Mouse (Mus musculus): ENCODE data around the gene Gm21958. TPM values are rescaled to one million over a fixed set of nuclear protein-coding genes. Genes with fewer than 3 reads are reported as not detected.
A peak's percentile ranks its signal among the peaks of the same experiment; 100 is the strongest.

Gene Gm21958
- polyA plus RNA-seq, 1 experiment from 2014 or later: 0.93 TPM

GRCm38 (mm10) chr3:54735247-54736046, 21.3 kb upstream of the Gm21958 start, which contains the start of the genes Exosc8 and Alg5:
Gene Exosc8 (minus strand): TSS chr3:54735393.
Gene Alg5 (plus strand): TSS chr3:54735539.
- H3K4me1 ChIP-seq (replicated peaks): peaks cover 17% of the 10 kb centered on the region
- DNase-seq (ENCODE audit: low spot score): peak; percentile 94
- peak within 1 kb of the TSS; percentile 96 for H3K27ac ChIP-seq
- H3K4me3 ChIP-seq: peak within 1 kb of the TSS; percentile 81
- no peaks in the 10 kb centered on the region for H3K9me3 ChIP-seq
- H3K27me3 ChIP-seq (ENCODE audit: insufficient read depth, poor library complexity, severe bottlenecking): no peaks in the 10 kb centered on the region
- under 1% methylated on average over 57 of the region's 65 CpGs for WGBS
- peaks cover 58% of the 10 kb centered on the region for H3K36me3 ChIP-seq

GRCm38 (mm10) chr3:54734411-54735246, 20.5 kb upstream of the Gm21958 start:
- under 1% methylated on average over 84 of the region's 84 CpGs for WGBS
- Histone ChIP-seq H3K36me3 (peaks cover 58% of the 10 kb centered on the region), H3K27ac (peak overlapping the region; percentile 96), H3K9me3 (no peaks in the 10 kb centered on the region), H3K27me3 (ENCODE audit: insufficient read depth, poor library complexity, severe bottlenecking) (no peaks in the 10 kb centered on the region), H3K4me3 (peak overlapping the region; percentile 81), H3K4me1 (replicated peaks) (peaks cover 17% of the 10 kb centered on the region)
- peak; percentile 91 for DNase-seq (ENCODE audit: low spot score)

DNA sequence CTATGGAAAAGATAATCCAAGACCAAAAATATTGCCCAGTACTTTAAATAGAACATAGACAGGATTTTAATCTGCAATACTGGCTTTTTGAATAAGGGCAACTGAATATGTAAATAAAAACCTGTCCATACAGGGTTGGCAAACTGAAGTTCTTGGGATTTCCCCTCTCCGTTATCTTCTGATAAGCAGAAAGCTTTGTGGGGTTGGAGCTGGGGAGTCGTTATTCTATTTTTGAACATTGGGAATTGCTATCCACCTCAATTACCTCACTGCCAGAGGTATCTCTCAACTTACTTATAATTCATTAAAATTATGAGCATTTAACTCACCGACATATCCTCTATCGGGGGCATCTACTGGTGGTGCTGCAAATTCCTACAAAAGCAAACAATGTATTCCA, 18.2 kb upstream of the Gm21958 start:
- no peak for DNase-seq (ENCODE audit: low spot score)
- peaks cover 17% of the 10 kb centered on the region for H3K4me1 ChIP-seq (replicated peaks)
- H3K36me3 ChIP-seq: peaks cover 59% of the 10 kb centered on the region
- WGBS: 94% methylated on average over 4 of the region's 4 CpGs
- no peaks in the 10 kb centered on the region for H3K9me3 ChIP-seq
- no peak overlapping the region for H3K27ac ChIP-seq
- H3K27me3 ChIP-seq (ENCODE audit: insufficient read depth, poor library complexity, severe bottlenecking): no peaks in the 10 kb centered on the region
- H3K4me3 ChIP-seq: no peak overlapping the region

GRCm38 (mm10) chr3:54731626-54732150, 17.5 kb upstream of the Gm21958 start:
- WGBS: 91% methylated on average over 8 of the region's 8 CpGs
- peaks cover 66% of the 10 kb centered on the region for H3K36me3 ChIP-seq
- H3K9me3 ChIP-seq: no peaks in the 10 kb centered on the region
- no peak overlapping the region for H3K27ac ChIP-seq
- H3K4me1 ChIP-seq (replicated peaks): peaks cover 17% of the 10 kb centered on the region
- DNase-seq (ENCODE audit: low spot score): no peak
- no peaks in the 10 kb centered on the region for H3K27me3 ChIP-seq (ENCODE audit: insufficient read depth, poor library complexity, severe bottlenecking)
- no peak overlapping the region for H3K4me3 ChIP-seq

DNA sequence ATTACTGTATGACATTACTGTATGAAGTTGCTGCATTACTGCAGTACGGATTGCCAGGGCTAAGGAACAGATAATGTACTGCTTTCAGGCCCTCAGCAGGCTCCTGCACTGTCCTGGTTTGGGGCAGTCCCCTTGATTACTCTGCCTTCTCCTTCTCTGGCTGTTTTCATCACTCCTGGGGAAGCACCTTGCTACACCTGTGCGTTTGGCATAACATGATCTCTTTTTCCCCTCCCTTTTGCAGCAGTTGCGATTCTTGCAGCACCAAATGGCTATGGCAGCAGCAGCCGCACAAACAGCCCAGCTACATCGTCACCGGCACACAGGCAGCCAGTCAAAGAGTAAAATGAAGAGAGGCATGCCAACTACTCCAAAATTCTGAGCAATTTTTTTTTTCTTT, 13.9 kb upstream of the Gm21958 start:
- no peak overlapping the region for H3K27ac ChIP-seq
- no peaks in the 10 kb centered on the region for H3K27me3 ChIP-seq (ENCODE audit: insufficient read depth, poor library complexity, severe bottlenecking)
- DNase-seq (ENCODE audit: low spot score): no peak
- H3K36me3 ChIP-seq: peaks cover 89% of the 10 kb centered on the region
- no peaks in the 10 kb centered on the region for H3K9me3 ChIP-seq
- 95% methylated on average over 6 of the region's 6 CpGs for WGBS
- 0 out of 2 replicates have a peak, but pooled peaks cover 4% of the 10 kb centered on the region for H3K4me1 ChIP-seq (replicated peaks)
- no peak overlapping the region for H3K4me3 ChIP-seq

GRCm38 (mm10) chr3:54727588-54727987, 13.4 kb upstream of the Gm21958 start:
- Histone ChIP-seq H3K4me1 (replicated peaks) (no peaks in the 10 kb centered on the region), H3K27ac (no peak overlapping the region), H3K9me3 (no peaks in the 10 kb centered on the region), H3K4me3 (no peak overlapping the region), H3K27me3 (ENCODE audit: insufficient read depth, poor library complexity, severe bottlenecking) (no peaks in the 10 kb centered on the region), H3K36me3 (peaks cover 89% of the 10 kb centered on the region)
- no peak for DNase-seq (ENCODE audit: low spot score)
- 97% methylated on average over 2 of the region's 2 CpGs for WGBS

GRCm38 (mm10) chr3:54725344-54725743, 11.2 kb upstream of the Gm21958 start:
- no peaks in the 10 kb centered on the region for H3K9me3 ChIP-seq
- no peaks in the 10 kb centered on the region for H3K4me1 ChIP-seq (replicated peaks)
- peaks cover 89% of the 10 kb centered on the region for H3K36me3 ChIP-seq
- DNase-seq (ENCODE audit: low spot score): no peak
- no peaks in the 10 kb centered on the region for H3K27me3 ChIP-seq (ENCODE audit: insufficient read depth, poor library complexity, severe bottlenecking)
- WGBS: 89% methylated on average over 2 of the region's 2 CpGs
- no peak overlapping the region for H3K27ac ChIP-seq
- no peak overlapping the region for H3K4me3 ChIP-seq

DNA sequence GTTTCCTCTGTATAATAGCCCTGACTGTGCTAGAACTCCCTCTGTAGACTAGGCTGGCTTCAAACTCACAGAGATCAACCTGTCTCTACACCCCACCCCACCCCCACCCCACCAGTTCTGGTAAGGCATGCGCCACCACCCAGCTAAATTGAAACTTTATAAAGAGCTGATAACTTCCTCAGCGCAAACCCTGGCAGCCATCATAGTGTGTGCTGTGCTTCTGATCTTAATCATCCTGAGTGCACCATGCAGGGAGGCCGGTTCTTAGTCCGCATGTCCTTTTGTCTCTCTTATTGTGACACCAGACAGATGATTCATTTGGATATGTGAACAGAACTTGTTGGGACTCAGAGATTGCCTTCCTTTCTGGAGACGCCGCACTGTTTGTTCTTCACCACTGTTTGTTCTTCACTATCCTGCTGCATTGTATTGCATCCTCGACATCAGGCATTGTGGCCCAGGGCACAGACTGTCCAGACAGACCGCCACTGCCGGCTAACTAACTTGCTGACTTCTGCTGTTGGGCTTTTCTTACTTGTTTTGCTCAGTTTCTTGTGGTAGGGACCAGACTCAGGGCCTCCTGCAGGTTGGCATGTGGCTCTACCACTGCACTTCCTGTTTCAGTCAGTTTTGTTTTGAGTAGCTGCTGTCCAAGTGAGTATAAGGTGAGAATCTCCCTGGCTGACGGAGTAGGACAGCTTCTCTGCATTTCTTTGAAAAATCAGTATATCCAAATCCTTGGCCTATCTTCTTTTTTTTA, 9.8 kb upstream of the Gm21958 start:
- Histone ChIP-seq H3K4me1 (replicated peaks) (no peaks in the 10 kb centered on the region), H3K9me3 (no peaks in the 10 kb centered on the region), H3K27me3 (ENCODE audit: insufficient read depth, poor library complexity, severe bottlenecking) (no peaks in the 10 kb centered on the region), H3K4me3 (no peak overlapping the region), H3K36me3 (peaks cover 82% of the 10 kb centered on the region), H3K27ac (no peak overlapping the region)
- 85% methylated on average over 10 of the region's 10 CpGs for WGBS
- no peak for DNase-seq (ENCODE audit: low spot score)

DNA sequence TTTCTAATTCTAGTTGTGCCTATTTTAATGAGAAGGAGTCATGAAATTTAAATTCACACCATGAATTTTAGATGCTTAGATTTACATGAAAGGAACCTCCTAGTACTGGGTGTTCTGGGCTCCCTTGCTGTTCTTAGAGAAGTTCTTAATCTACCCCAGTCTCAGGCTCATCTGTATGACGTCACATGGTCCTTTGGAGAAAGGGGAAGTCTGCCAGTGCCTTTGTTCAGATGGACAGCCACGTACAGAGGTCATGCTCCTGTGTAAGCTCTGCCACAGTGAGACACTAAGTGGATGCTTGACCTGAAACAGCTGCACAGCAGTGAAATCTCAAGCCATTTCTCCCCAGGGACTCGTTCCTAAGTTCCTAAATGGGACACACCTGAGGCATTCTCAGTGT, 4.8 kb upstream of the Gm21958 start:
- H3K27me3 ChIP-seq (ENCODE audit: insufficient read depth, poor library complexity, severe bottlenecking): no peaks in the 10 kb centered on the region
- H3K9me3 ChIP-seq: no peaks in the 10 kb centered on the region
- H3K4me3 ChIP-seq: no peak overlapping the region
- no peaks in the 10 kb centered on the region for H3K4me1 ChIP-seq (replicated peaks)
- no peak overlapping the region for H3K27ac ChIP-seq
- H3K36me3 ChIP-seq: peaks cover 93% of the 10 kb centered on the region
- no peak for DNase-seq (ENCODE audit: low spot score)
- WGBS: 51% methylated on average over 3 of the region's 3 CpGs

- DNase-seq (ENCODE audit: low spot score): no peak
- 80% methylated on average over 6 of the region's 6 CpGs for WGBS
- peaks cover 93% of the 10 kb centered on the region for H3K36me3 ChIP-seq
- H3K4me3 ChIP-seq: no peak overlapping the region
- no peak overlapping the region for H3K27ac ChIP-seq
- H3K4me1 ChIP-seq (replicated peaks): no peaks in the 10 kb centered on the region
- no peaks in the 10 kb centered on the region for H3K27me3 ChIP-seq (ENCODE audit: insufficient read depth, poor library complexity, severe bottlenecking)
- H3K9me3 ChIP-seq: no peaks in the 10 kb centered on the region
Measured at GRCm38 (mm10) chr3:54717348-54717747, 3.2 kb upstream of the Gm21958 start.

DNA sequence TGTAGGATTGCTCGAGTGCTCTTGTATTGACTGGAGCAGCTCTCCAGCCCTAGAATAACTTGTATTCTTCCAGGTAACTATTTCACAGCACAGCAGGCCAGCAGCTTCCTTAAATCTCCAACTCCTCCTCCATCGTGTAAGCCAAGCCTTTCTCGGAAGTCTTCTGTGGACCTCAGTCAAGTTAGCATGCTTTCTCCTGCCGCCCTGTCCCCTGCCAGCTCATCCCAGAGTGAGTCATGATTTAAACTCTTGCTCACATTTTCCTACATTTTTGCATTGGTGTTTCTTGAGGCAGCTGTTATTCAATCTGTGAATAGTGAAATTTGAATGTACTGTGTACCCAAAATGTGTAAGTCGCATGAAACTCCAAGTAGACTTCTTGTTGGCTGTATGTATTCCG, 1.3 kb upstream of the Gm21958 start:
- Histone ChIP-seq H3K4me1 (replicated peaks) (no peaks in the 10 kb centered on the region), H3K27me3 (ENCODE audit: insufficient read depth, poor library complexity, severe bottlenecking) (no peaks in the 10 kb centered on the region), H3K9me3 (no peaks in the 10 kb centered on the region), H3K4me3 (no peak overlapping the region), H3K27ac (no peak overlapping the region), H3K36me3 (peaks cover 93% of the 10 kb centered on the region)
- DNase-seq (ENCODE audit: low spot score): no peak
- 93% methylated on average over 6 of the region's 6 CpGs for WGBS

- H3K9me3 ChIP-seq: no peaks in the 10 kb centered on the region
- no peak overlapping the region for H3K4me3 ChIP-seq
- H3K27ac ChIP-seq: no peak overlapping the region
- no peak for DNase-seq (ENCODE audit: low spot score)
- no peaks in the 10 kb centered on the region for H3K27me3 ChIP-seq (ENCODE audit: insufficient read depth, poor library complexity, severe bottlenecking)
- H3K4me1 ChIP-seq (replicated peaks): no peaks in the 10 kb centered on the region
- 91% methylated on average over 9 of the region's 9 CpGs for WGBS
- H3K36me3 ChIP-seq: peaks cover 98% of the 10 kb centered on the region
Measured at GRCm38 (mm10) chr3:54708972-54709371, 5.2 kb downstream of the Gm21958 start.

Data from hindbrain, embryonic 10.5 days (tissue).